Mouse (Mus musculus) liver, embryonic 14.5 days (tissue): ENCODE data around the gene Mgat2.

Experiments
- CTCF ChIP-seq: IDR thresholded peaks from 2 replicates; pipeline ENCODE4 v1.5.1; 2016; ENCODE audit warnings: antibody characterized with exemption, low read depth, control low read depth
- EP300 ChIP-seq: IDR thresholded peaks from 2 replicates; pipeline ENCODE4 v1.6.1; 2016; ENCODE audit warnings: antibody characterized with exemption, low read depth

- TF ChIP-seq CTCF (no peak), EP300 (no peak)
Measured at GRCm38 (mm10) chr12:69175975-69176374, 8.0 kb upstream of the Mgat2 start.
